Mouse (Mus musculus) intestine, postnatal 0 days (tissue): ENCODE measurements around the gene Slc41a3. TPM values are rescaled to one million over a fixed set of nuclear protein-coding genes. Genes with fewer than 3 reads are reported as not detected.

Source experiments
- ATAC-seq: fragments of 200-750 bp; cut with Nextera tagmentation; 2 replicates; pipeline ENCODE4 v1.8.0; 2017; ENCODE audit warnings: mild to moderate bottlenecking, moderate TSS enrichment, moderate library complexity
- H3K27ac ChIP-seq: fragments of 300-500 bp; sonication (generic); 2 replicates; pipeline ENCODE4 v1.5.1; 2014; ENCODE audit warnings: mild to moderate bottlenecking, low read depth, low read length, moderate library complexity
- H3K27me3 ChIP-seq: fragments of 300-500 bp; sonication (generic); replicated peaks from 2 replicates; pipeline ENCODE4 v1.6.1; 2014; ENCODE audit warnings: low read length, mixed read lengths; ENCODE audit not compliant: control insufficient read depth, insufficient read depth
- H3K36me3 ChIP-seq: fragments of 300-500 bp; sonication (generic); 2 replicates; pipeline ENCODE4 v1.6.1; 2014; ENCODE audit warnings: mild to moderate bottlenecking, moderate library complexity; ENCODE audit not compliant: control insufficient read depth, insufficient read depth
- H3K4me1 ChIP-seq: fragments of 300-500 bp; sonication (generic); replicated peaks from 2 replicates; pipeline ENCODE4 v1.6.1; 2014; ENCODE audit warnings: antibody characterized with exemption, low read length, mixed read lengths; ENCODE audit not compliant: control insufficient read depth, insufficient read depth
- H3K4me2 ChIP-seq: fragments of 300-500 bp; sonication (generic); replicated peaks from 2 replicates; pipeline ENCODE4 v1.6.1; 2014; ENCODE audit warnings: low read depth, mild to moderate bottlenecking, moderate library complexity
- H3K4me3 ChIP-seq: fragments of 300-500 bp; sonication (generic); 2 replicates; pipeline ENCODE4 v1.5.1; 2014; ENCODE audit warnings: low read depth, low read length
- H3K9ac ChIP-seq: fragments of 300-500 bp; sonication (generic); 2 replicates; pipeline ENCODE4 v1.6.1; 2014; ENCODE audit warnings: mild to moderate bottlenecking, low read depth, low read length
- H3K9me3 ChIP-seq: fragments of 300-500 bp; sonication (generic); 2 replicates; pipeline ENCODE4 v1.6.1; 2016; ENCODE audit warnings: mixed run types; ENCODE audit not compliant: control insufficient read depth
- CTCF ChIP-seq: sonication (generic); IDR thresholded peaks from 2 replicates; pipeline ENCODE4 v1.5.1; 2016; ENCODE audit warnings: low read depth, mild to moderate bottlenecking, control low read depth, antibody characterized with exemption, moderate library complexity
- WGBS: fragments of 180-500 bp; shearing (Covaris S2); extraction: QIAGEN DNeasy Blood & Tissue Kit; methylation state at CpG from one replicate; pipeline ENCODE4 v1.1.7; 2014; 5-methylcytosine and 5-hydroxymethylcytosine counted together
- polyA plus RNA-seq: library from polyadenylated mRNA; unstranded; fragments of >200 nt; fragmentation: Nextera tagmentation; extraction: Ambion mirVana; gene quantifications from 2 replicates; pipeline ENCODE4 v1.2.1, GENCODE M21; 2015

The Slc41a3 gene
- polyA plus RNA-seq, 1 experiment from 2014 or later = 8.8 TPM

- ATAC-seq = no peak
- Histone ChIP-seq H3K27me3 (no peaks in the 10 kb centered on the region), H3K36me3 (no peaks in the 10 kb centered on the region), H3K27ac (no peak overlapping the region), H3K4me1 (0 out of 2 replicates have a peak, but pooled peaks cover 5% of the 10 kb centered on the region), H3K4me3 (no peak overlapping the region), H3K4me2 (no peak overlapping the region), H3K9me3 (no peaks in the 10 kb centered on the region), H3K9ac (no peak overlapping the region)
- TF ChIP-seq CTCF = no peak
- 89% methylated on average over 3 of the region's 3 CpGs for WGBS
Observed at GRCm38 (mm10) chr6:90602304-90602703, 2.2 kb upstream of the Slc41a3 start.

- Histone ChIP-seq H3K36me3 (no peaks in the 10 kb centered on the region), H3K4me2 (no peak overlapping the region), H3K27ac (no peak overlapping the region), H3K27me3 (no peaks in the 10 kb centered on the region), H3K4me3 (no peak overlapping the region), H3K9me3 (no peaks in the 10 kb centered on the region), H3K4me1 (0 out of 2 replicates have a peak, but pooled peaks cover 5% of the 10 kb centered on the region), H3K9ac (no peak overlapping the region)
- WGBS = 70% methylated on average over 7 of the region's 7 CpGs
- TF ChIP-seq CTCF = no peak
- ATAC-seq = no peak
Observed at GRCm38 (mm10) chr6:90603126-90603525, 1.4 kb upstream of the Slc41a3 start.

- no peak for TF ChIP-seq CTCF
- Histone ChIP-seq H3K27ac (no peak overlapping the region), H3K9ac (no peak overlapping the region), H3K4me2 (peak overlapping the region; percentile 93), H3K36me3 (no peaks in the 10 kb centered on the region), H3K27me3 (no peaks in the 10 kb centered on the region), H3K4me1 (0 out of 2 replicates have a peak, but pooled peaks cover 5% of the 10 kb centered on the region), H3K4me3 (peak overlapping the region; percentile 62), H3K9me3 (no peaks in the 10 kb centered on the region)
- WGBS = 56% methylated on average over 3 of the region's 3 CpGs
- no peak; the same call in 1 of the 2 replicates for ATAC-seq
Observed at GRCm38 (mm10) chr6:90604130-90604529, 395 bp upstream of the Slc41a3 start.

GRCm38 (mm10) chr6:90605298-90605665 is 757 bp downstream of the Slc41a3 start:
- no peak for ATAC-seq
- no peaks in the 10 kb centered on the region for H3K9me3 ChIP-seq
- WGBS = 15% methylated on average over 5 of the region's 5 CpGs

GRCm38 (mm10) chr6:90606538-90606937 is 2.0 kb downstream of the Slc41a3 start:
- no peaks in the 10 kb centered on the region for H3K36me3 ChIP-seq
- no peak overlapping the region for H3K9ac ChIP-seq
- H3K27me3 ChIP-seq = no peaks in the 10 kb centered on the region
- H3K27ac ChIP-seq = no peak overlapping the region
- no peak for ATAC-seq
- no peak overlapping the region for H3K4me2 ChIP-seq
- 0 out of 2 replicates have a peak, but pooled peaks cover 5% of the 10 kb centered on the region for H3K4me1 ChIP-seq
- no peaks in the 10 kb centered on the region for H3K9me3 ChIP-seq
- H3K4me3 ChIP-seq = no peak overlapping the region
- TF ChIP-seq CTCF = peak; percentile 93
- 36% methylated on average over 7 of the region's 7 CpGs for WGBS

More at GRCm38 (mm10) chr6:90605298-90605665, 757 bp downstream of the Slc41a3 start:
- Histone ChIP-seq H3K36me3 (no peaks in the 10 kb centered on the region), H3K4me3 (peak overlapping the region; percentile 62), H3K4me2 (peak overlapping the region; percentile 93), H3K4me1 (0 out of 2 replicates have a peak, but pooled peaks cover 5% of the 10 kb centered on the region), H3K9ac (peak overlapping the region; percentile 61), H3K27me3 (no peaks in the 10 kb centered on the region), H3K27ac (no peak overlapping the region)
- TF ChIP-seq CTCF = no peak

GRCm38 (mm10) chr6:90607196-90607595 is 2.7 kb downstream of the Slc41a3 start:
- 0 out of 2 replicates have a peak, but pooled peaks cover 5% of the 10 kb centered on the region for H3K4me1 ChIP-seq
- 16% methylated on average over 5 of the region's 5 CpGs for WGBS
- TF ChIP-seq CTCF = peak; percentile 89

More at GRCm38 (mm10) chr6:90607196-90607595, 2.7 kb downstream of the Slc41a3 start:
- Histone ChIP-seq H3K27me3 (no peaks in the 10 kb centered on the region), H3K9ac (no peak overlapping the region), H3K36me3 (no peaks in the 10 kb centered on the region), H3K27ac (no peak overlapping the region), H3K9me3 (no peaks in the 10 kb centered on the region), H3K4me2 (no peak overlapping the region), H3K4me3 (no peak overlapping the region)
- no peak for ATAC-seq
